Mouse (Mus musculus) yolk sac, embryonic 10.5 days (tissue): Measurements from ENCODE around the gene Arhgap31.
"Not testable (repeated sequence)": the region's sequence is repeated elsewhere in the genome, so short reads cannot be mapped to it uniquely, and the experiment has no call there.

Source experiments
- DNase-seq: peaks from one replicate; pipeline ENCODE4 v3.0.0-alpha.2; 2017; ENCODE audit warnings: low spot score

The Arhgap31 gene

DNA sequence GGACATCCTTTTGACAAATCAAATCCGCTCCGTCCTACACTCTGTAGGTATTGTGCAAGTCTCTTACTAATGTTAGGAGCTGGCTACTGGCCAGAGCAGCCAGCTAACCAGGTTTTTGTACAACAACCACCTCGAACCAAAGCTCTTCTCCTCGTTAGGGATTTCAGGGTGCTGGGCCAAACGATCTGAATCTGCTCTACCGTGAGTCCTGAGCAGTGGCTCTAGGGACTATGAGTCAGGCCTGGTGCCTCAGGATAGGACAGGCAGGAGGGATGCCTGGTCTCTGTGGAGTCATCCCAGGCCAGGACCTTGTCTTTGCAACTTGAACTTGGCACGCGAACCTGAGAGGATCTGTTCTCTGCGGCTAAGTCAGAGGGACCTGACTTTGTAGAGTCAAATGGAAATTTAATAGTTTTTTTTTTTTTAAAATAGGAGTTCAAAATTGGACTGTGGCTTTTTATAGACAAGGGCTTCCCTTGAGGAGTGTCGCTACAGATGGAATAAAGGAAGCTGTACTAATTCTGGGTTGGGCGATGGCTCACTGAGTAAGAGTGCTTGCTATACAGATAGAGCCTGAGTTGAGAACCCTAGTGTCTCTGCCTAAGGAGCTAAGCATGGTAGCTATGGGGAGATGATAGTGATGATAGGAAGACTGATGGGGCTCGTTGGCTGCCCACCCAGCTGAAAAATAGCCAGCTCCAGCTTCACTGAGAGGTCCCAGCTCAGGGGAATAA, 24.4 kb downstream of the Arhgap31 start:
- no peak for DNase-seq

GRCm38 (mm10) chr16:38687673-38688072, 25.4 kb downstream of the Arhgap31 start:
- DNase-seq, result no peak

- no peak for DNase-seq
Observed at GRCm38 (mm10) chr16:38683094-38683493, 30.0 kb downstream of the Arhgap31 start.

DNA sequence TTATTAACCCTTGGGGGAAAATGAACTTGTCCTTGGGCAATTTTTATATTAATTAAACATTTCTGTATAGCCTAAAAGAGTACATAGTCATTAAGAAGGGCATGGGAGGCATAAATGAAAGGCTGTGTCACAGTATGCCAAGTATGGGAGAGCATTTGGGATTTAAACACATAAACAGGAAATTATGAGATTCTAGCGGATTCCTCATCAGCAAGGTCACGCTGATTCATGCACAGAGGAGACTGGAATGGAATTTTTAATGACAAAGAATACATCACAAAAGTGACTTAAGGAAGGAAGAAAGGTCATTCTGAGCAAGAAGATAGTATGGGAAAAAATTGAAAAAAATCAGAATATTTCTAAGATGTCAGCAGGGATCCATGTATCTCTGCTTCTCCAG, 31.8 kb downstream of the Arhgap31 start:
- DNase-seq, result no peak

DNA sequence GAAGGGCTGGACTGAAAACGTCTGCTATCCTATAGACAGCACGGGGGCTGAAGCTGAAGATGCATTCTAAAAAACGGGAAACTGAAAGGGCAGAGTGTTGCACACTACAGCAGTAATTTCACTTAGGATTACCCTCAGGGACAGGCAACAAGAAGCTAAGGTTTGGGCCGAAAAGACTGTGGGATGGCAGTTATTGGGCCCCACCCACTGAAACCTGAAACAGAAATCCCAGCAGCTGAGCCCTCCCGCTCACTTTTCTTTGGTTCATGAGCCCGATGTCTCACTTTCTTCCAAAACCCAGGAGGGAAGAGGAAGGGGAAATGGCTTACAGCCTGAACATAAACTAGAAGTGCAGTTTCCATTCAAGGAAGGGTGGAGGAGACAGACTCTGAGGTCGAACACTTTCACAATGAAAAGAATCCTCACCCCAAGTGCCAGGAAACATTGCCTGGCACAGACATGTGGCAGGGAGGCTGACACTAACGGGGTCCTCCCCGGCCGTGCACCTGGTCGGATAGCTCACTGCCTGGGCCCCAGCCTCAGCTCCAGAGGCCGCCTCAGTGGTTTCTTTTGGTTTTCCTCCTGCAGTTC, 33.5 kb downstream of the Arhgap31 start:
- DNase-seq, result no peak

DNA sequence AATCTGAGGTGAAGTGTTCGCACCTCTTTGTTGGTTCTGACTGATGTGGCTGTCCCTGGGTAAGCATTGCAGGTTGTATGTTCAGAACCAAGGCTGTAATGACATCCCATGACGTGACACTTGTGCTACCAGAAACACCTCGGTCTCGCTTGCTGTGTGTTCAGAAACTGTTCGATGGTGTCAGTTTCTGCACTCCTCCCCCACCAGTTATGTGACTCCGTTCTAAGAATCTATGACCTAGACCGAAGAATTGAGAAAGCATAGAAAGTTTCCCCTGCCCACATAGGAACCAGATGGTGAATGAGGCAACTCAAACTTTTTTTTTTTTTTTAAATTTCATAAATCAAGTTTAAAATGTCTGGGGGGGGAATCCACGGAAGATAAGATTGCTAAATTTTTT, 34.2 kb downstream of the Arhgap31 start:
- DNase-seq, result no peak

DNA sequence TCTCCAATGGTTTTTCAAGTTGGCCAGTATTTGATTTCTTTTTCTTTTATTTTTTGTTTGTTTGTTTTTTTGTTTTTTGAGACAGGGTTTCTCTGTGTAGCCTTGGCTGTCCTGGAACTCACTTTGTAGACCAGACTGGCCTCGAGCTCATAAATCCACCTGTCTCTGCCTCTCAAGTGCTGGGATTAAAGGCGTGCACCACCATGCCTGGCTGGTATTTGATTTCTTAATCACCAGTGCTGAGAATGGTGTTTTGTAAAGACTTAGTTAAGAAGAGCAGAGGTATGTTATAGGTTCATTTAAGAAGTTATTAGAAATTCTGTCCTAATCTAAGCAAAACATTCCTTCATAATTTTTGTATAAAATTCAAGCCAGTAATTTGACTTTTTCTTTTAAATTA, 35.1 kb downstream of the Arhgap31 start:
- DNase-seq, result not testable (repeated sequence)

GRCm38 (mm10) chr16:38677171-38677570, 35.9 kb downstream of the Arhgap31 start:
- DNase-seq, result no peak

GRCm38 (mm10) chr16:38676647-38677046, 36.4 kb downstream of the Arhgap31 start:
- DNase-seq, result no peak

DNA sequence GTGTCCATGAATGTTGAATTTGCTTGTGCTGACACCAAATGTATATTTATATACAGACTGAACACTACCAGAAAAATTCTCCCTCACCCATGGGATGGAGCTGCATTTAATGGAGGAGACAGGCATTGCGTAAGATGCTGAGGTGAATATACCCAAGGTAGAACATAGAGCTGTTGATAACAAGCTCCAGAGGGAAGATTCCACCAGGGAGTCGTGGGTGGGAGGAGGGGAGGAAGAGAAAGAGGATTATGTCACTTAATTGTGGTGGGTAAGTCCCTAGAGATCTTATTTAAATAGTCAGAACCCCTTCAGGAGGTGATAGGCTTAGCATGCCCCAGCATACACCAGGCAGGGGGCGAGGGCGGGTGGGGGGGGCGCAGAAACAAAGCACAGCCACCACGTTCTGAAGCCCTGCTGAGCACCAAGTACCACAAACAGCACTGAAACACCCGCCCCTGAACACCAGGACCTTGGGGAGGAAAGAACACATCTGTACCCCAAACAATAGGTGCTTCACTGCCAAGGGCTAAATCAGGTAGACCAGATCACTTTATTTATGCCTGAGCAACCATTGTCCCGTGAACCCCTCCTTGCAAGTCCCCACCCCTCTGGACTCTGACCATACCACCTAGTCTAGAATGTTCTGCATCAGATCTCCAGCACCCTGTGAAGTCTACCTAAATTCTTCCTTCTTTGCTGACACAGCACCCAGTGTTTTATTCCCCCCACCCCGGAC, 37.3 kb downstream of the Arhgap31 start:
- DNase-seq, result no peak

DNA sequence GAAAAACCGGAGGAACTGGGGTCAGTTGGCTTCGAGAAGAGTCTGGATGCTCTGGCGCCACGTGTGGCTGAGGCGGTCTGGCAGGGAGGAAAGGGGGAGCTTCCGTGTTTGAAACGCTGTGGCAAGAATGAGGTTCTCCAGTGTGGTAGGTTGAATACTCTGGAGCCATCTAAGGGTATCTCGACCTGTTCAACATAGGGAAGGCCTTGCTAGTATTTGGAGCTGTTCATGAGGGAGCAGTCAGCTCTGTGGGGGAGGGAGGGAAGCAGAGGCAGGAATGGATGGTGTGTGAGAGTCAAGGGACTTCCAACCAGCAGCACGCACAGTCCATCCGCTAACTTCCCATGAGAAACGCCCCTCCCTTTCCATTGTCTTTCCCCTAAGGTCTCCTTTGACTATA, 38.2 kb downstream of the Arhgap31 start:
- no peak for DNase-seq

- DNase-seq, result no peak
Observed at GRCm38 (mm10) chr16:38673511-38673910, 39.6 kb downstream of the Arhgap31 start.

DNA sequence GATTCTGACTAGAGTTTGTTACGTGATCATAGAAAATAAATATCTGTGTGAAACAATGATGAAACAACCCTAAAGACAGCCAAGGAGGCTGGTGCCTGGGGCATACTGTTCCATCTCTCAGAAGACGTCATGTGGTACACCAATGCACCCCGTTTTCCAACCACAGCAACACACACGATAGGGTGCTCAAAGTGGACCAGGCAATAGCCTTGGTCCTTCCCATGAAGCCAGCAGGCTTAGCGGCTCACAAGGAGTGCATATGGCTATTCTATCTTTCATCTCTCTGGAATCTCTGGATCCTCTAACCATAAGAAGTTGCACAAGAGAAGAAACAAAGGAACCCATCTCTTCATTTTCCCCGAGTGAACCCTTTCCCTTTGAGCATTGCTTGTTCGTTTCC, 40.1 kb downstream of the Arhgap31 start:
- no peak for DNase-seq

- DNase-seq, result no peak
Observed at GRCm38 (mm10) chr16:38672370-38672769, 40.7 kb downstream of the Arhgap31 start.

DNA sequence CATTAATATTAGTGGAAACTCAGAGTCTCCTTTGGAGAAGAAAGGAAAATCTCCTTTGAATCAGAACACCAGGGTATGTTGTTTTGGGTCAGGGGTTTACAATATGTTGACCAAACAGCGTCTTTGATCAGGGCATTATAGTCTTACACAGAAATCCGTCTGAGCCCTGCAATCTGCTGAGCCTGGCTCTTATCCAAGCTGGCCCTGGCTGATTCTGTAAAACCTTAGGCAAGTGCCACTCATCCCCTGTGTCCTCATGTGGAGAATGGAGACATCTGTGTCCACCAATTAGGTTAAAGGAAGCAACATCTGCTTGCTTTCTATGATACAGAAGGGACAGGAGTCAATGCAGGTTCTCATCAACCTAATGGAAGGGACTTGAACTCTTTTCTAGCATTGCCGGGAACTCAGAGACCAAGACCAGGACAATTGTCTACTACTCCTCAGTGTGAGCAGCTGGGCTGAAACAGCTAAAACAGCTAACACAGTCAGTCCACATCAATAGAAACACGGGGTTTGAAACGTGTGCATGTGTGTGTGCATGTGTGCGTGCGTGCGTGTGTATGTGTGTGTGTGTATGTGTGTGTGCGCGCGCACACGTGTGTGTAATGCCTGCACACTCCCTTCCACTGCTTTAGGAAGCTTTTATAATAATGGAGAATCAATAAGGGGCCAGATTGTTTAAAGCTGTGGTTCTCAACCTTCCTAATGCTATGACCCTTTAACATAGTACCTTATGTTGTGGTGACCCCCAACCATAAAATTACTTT, 42.3 kb downstream of the Arhgap31 start:
- DNase-seq, result no peak

DNA sequence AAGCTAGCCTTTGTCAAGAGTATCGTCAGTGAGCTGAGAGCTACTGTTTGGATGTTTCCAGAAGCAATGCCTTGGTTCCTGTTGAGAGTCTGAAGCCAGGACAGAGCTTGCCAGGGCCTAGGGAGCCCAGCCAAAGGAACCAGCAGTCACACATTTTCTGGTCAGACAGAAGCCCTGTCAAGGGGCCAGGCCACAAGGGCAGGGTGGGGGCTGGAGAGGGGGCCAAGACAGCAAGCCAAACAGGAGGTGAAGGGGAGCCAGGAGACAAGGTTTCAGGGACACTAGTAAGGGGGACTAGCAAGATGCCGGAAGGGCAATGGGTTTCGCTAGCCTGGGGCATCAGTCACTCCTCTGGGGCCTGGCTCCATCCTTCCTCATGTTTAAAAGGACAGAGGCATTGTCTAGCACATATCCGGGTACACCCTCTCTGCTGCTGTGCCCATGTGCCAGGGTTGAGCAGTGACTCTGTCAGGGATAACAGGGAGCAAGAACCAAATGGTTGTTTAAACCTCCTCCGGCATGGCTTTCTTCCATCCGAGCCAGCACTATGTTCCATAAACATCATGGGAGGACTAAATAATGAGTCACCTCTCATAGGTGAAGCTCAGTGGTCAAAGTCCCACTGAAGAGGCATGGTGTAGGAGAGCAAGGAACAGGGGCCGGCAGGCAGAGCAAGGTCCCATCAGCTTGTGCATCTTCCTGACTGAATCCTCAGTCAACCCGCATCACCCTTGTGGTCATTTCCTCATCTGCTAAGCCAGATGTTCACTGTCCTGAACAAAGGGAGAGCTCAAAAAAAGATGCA, 44.0 kb downstream of the Arhgap31 start:
- DNase-seq, result no peak

- DNase-seq, result no peak
Observed at GRCm38 (mm10) chr16:38666523-38666922, 46.6 kb downstream of the Arhgap31 start.

DNA sequence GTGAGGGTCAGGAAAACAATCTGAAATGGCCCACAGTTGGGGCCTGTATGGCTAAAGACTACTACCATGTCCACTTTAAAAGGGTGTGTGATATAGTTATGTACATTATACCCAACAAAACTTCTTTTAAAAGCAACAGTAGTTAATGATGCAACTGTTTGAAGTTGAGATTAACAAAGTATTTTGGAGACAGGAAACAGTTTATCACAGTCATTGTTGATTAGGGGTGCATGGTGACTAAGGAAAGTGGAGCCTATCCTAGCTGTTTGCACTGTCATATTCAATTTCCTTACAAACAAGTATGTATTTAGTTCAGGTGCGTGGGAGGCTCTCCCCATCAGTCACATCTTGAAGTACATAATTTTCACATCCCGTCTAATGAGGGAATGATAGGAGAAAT, 47.1 kb downstream of the Arhgap31 start:
- no peak for DNase-seq

DNA sequence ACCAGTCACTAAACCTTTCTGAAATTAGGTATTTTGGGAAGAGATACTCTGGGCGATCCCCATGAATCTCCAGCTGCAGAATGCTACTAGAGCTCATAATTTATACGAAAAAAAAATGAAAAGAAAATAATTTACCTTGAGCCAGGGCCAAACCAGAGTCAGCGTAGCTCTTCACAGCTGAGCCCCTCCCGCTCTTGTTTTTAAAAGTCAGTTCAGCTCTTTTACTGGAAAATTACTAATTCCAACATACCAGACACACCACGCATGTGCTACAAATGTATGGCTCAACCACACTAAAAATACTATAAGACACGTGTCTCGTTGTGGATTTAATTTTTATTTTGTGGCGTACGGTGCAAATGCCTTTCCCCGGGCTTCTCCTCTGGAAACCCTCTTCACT, 50.5 kb downstream of the Arhgap31 start:
- DNase-seq, result no peak

DNA sequence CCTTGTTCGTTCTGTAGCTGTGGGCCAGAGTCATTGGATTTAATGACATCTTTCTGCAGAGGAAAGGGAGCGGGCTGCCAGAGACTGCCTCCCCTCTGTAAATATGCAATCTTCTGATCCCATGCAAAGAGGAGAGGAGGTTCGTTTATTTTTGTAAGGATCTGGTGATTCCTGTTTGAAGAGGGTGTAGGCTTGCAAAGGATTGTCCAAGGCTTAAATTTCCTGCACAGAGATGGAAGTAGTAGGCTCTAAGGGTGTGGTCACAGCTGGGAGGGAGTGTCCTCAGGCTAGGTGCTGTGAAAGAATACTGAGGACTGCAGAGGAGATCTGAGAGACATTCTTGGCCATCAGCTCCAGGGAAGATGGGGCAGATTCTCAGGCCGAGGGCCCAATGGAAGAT, 58.8 kb downstream of the Arhgap31 start:
- no peak for DNase-seq

DNA sequence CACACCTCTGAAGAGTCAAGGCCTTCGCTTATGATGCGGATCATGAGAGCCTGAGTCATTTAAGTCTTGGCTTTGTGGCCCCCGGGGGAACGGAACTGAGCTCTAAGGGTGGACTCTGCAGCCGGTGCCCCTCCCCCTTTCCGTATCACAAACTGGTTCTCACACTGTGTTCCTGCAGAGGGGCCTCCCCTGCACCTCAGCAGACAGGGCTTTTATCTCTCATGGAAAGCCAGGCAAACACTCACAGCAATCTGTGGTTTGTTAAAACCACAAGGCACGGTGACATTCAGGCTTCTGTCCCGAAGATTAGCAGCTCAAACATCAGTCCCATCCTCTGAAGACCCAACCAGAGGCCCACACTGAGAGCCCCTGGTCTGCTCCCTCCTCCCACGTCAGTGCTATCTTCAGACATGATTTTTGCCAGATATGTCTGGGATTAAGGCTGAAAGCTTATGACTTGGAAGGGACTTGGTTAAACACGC, 59.6 kb downstream of the Arhgap31 start:
- DNase-seq, result peak; percentile 51

DNA sequence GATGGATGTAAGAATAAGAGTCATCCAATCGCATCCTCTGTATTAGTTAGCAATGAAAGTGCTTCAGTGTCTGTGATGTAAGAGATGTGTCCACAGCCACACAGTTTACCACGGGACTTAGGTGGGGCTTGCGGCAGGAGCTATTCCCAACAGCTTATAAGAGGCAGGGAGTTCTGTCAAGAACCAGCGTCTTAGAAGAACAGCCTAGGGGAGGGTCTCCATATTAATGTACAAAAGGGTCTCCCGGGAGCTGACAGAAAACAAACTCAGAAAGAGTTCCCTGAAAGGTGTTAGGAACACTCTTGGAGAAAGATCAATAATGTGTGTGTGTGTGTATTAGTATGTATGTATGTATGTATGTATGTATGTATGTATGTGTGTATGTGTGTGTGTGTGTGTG, 60.4 kb downstream of the Arhgap31 start:
- no peak for DNase-seq
